Mouse (Mus musculus) hindbrain, embryonic 16.5 days (tissue): ENCODE results near the gene Usf2. TPM values are rescaled to one million over a fixed set of nuclear protein-coding genes. Genes with fewer than 3 reads are reported as not detected.
"Not testable (repeated sequence)": the region's sequence is repeated elsewhere in the genome, so short reads cannot be mapped to it uniquely, and the experiment has no call there.

ENCODE experiments used
- ATAC-seq: fragments of 200-750 bp; cut with Nextera tagmentation; 2 replicates; pipeline ENCODE4 v1.8.0; 2017; ENCODE audit warnings: moderate TSS enrichment, moderate library complexity
- H3K27ac ChIP-seq: fragments of 300-500 bp; sonication (generic); 2 replicates; pipeline ENCODE4 v1.5.1; 2014; ENCODE audit warnings: low read depth, mild to moderate bottlenecking, control low read depth, low read length, moderate library complexity
- H3K27me3 ChIP-seq: fragments of 300-500 bp; sonication (generic); replicated peaks from 2 replicates; pipeline ENCODE4 v1.6.1; 2014; ENCODE audit warnings: low read length; ENCODE audit not compliant: control insufficient read depth, insufficient read depth
- H3K36me3 ChIP-seq: fragments of 300-500 bp; sonication (generic); 2 replicates; pipeline ENCODE4 v1.6.1; 2014; ENCODE audit warnings: mild to moderate bottlenecking, low read length, moderate library complexity, mixed read lengths; ENCODE audit not compliant: control insufficient read depth, insufficient read depth
- H3K4me1 ChIP-seq: fragments of 300-500 bp; sonication (generic); 2 replicates; pipeline ENCODE4 v1.6.1; 2014; ENCODE audit warnings: low read depth, low read length; ENCODE audit not compliant: control insufficient read depth, insufficient read depth
- H3K4me2 ChIP-seq: fragments of 300-500 bp; sonication (generic); 2 replicates; pipeline ENCODE4 v1.6.1; 2014; ENCODE audit warnings: mild to moderate bottlenecking, low read length, control low read depth, moderate library complexity
- H3K4me3 ChIP-seq: fragments of 300-500 bp; sonication (generic); 2 replicates; pipeline ENCODE4 v1.5.1; 2014; ENCODE audit warnings: mild to moderate bottlenecking, low read length, control low read depth, moderate library complexity
- H3K9ac ChIP-seq: fragments of 300-500 bp; sonication (generic); 2 replicates; pipeline ENCODE4 v1.6.1; 2014; ENCODE audit warnings: low read depth, mild to moderate bottlenecking, control low read depth, low read length, moderate library complexity
- H3K9me3 ChIP-seq: fragments of 300-500 bp; sonication (generic); 2 replicates; pipeline ENCODE4 v1.6.1; 2014; ENCODE audit warnings: mild to moderate bottlenecking, low read length, moderate library complexity; ENCODE audit not compliant: control insufficient read depth
- WGBS: fragments of 180-500 bp; shearing (Covaris S2); extraction: QIAGEN DNeasy Blood & Tissue Kit; methylation state at CpG from one replicate; pipeline ENCODE4 v1.1.7; 2014; 5-methylcytosine and 5-hydroxymethylcytosine counted together
- polyA plus RNA-seq: library from polyadenylated mRNA; unstranded; fragments of >200 nt; fragmentation: Nextera tagmentation; extraction: Ambion mirVana; gene quantifications from 2 replicates; pipeline ENCODE4 v1.2.1, GENCODE M21; 2015

Usf2 gene
- polyA plus RNA-seq, 1 experiment from 2014 or later, result 25.7 TPM

DNA sequence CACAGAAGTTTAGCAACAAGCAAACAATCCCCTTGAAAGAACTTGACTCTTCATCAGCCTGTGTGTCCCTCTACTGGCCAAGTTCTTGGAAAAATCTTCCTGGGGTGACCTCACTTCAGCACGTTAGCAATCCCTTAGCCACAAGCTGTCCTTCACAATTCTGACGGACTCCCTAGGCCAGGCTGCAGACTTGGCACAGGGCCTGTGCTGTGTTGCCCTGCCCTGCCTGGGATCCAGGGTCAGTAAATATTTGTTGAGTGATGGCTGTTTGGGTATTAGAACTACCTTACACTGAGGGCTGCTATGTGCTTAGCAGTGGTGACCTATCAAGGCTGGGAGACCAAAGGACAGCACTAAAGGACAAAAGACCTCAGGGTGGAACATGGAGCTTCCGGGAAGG lies 2.6 kb downstream of the Usf2 start:
- Histone ChIP-seq H3K27ac (no peak overlapping the region), H3K27me3 (no peaks in the 10 kb centered on the region), H3K4me3 (no peak overlapping the region), H3K36me3 (peaks cover 21% of the 10 kb centered on the region), H3K9ac (no peak overlapping the region), H3K9me3 (no peaks in the 10 kb centered on the region), H3K4me1 (peaks cover 18% of the 10 kb centered on the region), H3K4me2 (no peak overlapping the region)
- WGBS, result 82% methylated on average over 3 of the region's 3 CpGs
- ATAC-seq, result no peak

DNA sequence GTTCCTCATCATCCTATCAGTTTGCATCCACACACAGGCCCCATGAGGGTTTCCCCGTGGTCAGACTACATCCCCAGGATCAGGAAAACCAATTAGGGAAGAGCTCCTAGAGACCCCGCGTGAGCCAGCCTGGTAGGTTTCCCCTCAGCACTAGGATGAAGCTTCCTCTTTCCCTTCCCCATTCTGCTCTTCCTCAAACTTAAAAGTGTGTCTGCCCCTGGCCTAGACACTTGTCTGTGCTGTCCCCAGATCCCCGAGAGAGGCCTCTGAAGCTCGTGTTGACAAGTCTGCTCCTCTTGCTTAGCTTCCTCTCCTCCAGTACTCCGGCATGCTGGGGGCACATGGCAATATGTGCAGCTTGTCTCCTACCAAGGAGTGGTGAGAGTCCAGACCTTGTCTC lies 3.1 kb downstream of the Usf2 start:
- Histone ChIP-seq H3K4me3 (no peak overlapping the region), H3K4me2 (no peak overlapping the region), H3K4me1 (peaks cover 17% of the 10 kb centered on the region), H3K27ac (no peak overlapping the region), H3K9ac (no peak overlapping the region), H3K27me3 (no peaks in the 10 kb centered on the region), H3K9me3 (no peaks in the 10 kb centered on the region), H3K36me3 (peaks cover 21% of the 10 kb centered on the region)
- 90% methylated on average over 6 of the region's 6 CpGs for WGBS
- no peak for ATAC-seq

- Histone ChIP-seq H3K27me3 (no peaks in the 10 kb centered on the region), H3K9ac (no peak overlapping the region), H3K4me3 (no peak overlapping the region), H3K4me1 (peaks cover 9% of the 10 kb centered on the region), H3K4me2 (no peak overlapping the region), H3K36me3 (peaks cover 21% of the 10 kb centered on the region), H3K9me3 (no peaks in the 10 kb centered on the region), H3K27ac (no peak overlapping the region)
- no peak for ATAC-seq
- WGBS, result 95% methylated on average over 16 of the region's 16 CpGs
Measured at GRCm38 (mm10) chr7:30952441-30953265, 4.0 kb downstream of the Usf2 start.

GRCm38 (mm10) chr7:30949902-30950301 lies 6.7 kb downstream of the Usf2 start:
- ATAC-seq, H3K4me3 ChIP-seq, H3K9me3 ChIP-seq, H3K27ac ChIP-seq, H3K4me2 ChIP-seq, H3K27me3 ChIP-seq, H3K4me1 ChIP-seq, H3K9ac ChIP-seq: not testable (repeated sequence)
- 89% methylated on average over 3 of the region's 3 CpGs for WGBS
- peaks cover 26% of the 10 kb centered on the region for H3K36me3 ChIP-seq

DNA sequence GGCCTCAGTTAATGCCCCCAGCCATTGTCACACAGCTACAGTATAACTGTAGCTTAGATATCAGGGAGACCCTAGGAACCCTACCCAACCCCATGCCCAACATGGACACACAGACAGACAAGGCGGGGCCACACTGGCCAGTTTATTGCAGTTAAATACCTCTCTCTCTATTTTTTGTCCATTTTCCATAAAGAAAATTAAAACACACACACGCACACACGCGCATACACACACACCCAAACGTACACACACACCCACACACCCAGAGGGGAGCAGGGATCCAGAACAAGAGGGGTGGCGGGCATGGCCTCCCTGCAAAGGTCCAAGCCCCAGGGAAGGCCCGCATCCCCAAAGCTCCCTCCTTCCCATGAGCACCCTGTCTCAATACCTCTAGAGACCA lies 10.7 kb downstream of the Usf2 start:
- WGBS, result 96% methylated on average over 7 of the region's 7 CpGs
- Histone ChIP-seq H3K27ac (no peak overlapping the region), H3K9me3 (no peaks in the 10 kb centered on the region), H3K27me3 (no peaks in the 10 kb centered on the region), H3K36me3 (peaks cover 6% of the 10 kb centered on the region; the same call in 1 of the 2 replicates), H3K4me2 (no peak overlapping the region), H3K4me1 (no peaks in the 10 kb centered on the region), H3K4me3 (no peak overlapping the region), H3K9ac (no peak overlapping the region)
- ATAC-seq, result no peak

- not testable (repeated sequence) for H3K27ac ChIP-seq, H3K9me3 ChIP-seq, H3K9ac ChIP-seq, H3K4me2 ChIP-seq, H3K36me3 ChIP-seq, H3K4me1 ChIP-seq, H3K27me3 ChIP-seq, H3K4me3 ChIP-seq, ATAC-seq
- 86% methylated on average over 7 of the region's 7 CpGs for WGBS
Measured at GRCm38 (mm10) chr7:30945466-30945865, 11.1 kb downstream of the Usf2 start.

DNA sequence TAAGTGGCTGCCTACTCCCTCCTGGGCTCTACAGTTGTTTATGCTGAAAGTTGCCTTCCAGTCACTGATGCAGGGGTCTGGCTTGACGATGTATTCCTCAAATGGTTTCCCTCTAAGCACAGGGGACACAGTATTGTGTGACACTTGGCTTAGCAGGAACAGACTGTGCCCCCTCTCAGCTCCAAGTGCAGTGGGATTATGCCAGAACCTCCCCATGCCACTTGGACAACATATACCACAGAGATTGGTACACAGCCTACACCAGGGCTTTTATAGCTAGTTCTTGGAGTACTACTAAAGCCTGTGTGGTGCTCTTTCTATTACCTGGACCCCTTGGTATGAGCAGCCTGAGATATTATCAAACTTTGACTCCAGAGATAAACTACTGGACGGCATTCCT lies 11.9 kb downstream of the Usf2 start:
- not testable (repeated sequence) for H3K36me3 ChIP-seq, H3K9me3 ChIP-seq, H3K27ac ChIP-seq, H3K4me2 ChIP-seq, H3K4me3 ChIP-seq, H3K27me3 ChIP-seq, H3K9ac ChIP-seq, H3K4me1 ChIP-seq
- ATAC-seq, result 0 out of 2 replicates have a peak, but pooled peaks have one; percentile 6
- 68% methylated on average over 2 of the region's 2 CpGs for WGBS

GRCm38 (mm10) chr7:30943909-30944635 lies 12.5 kb downstream of the Usf2 start, which contains the start of gene Hamp:
Gene Hamp, minus strand, starts transcription at chr7:30944032.
- Histone ChIP-seq H3K4me3 (no peak within 1 kb of the TSS), H3K9ac (no peak within 1 kb of the TSS), H3K9me3 (no peaks in the 10 kb centered on the region), H3K27ac (no peak within 1 kb of the TSS), H3K36me3 (peaks cover 6% of the 10 kb centered on the region; the same call in 1 of the 2 replicates), H3K4me1 (no peaks in the 10 kb centered on the region), H3K4me2 (no peak within 1 kb of the TSS), H3K27me3 (no peaks in the 10 kb centered on the region)
- 70% methylated on average over 9 of the region's 9 CpGs for WGBS
- ATAC-seq, result peak; percentile 27; the same call in 1 of the 2 replicates

- not testable (repeated sequence) for H3K27ac ChIP-seq, ATAC-seq, H3K27me3 ChIP-seq, H3K9ac ChIP-seq, H3K9me3 ChIP-seq, H3K36me3 ChIP-seq, H3K4me1 ChIP-seq, H3K4me3 ChIP-seq, H3K4me2 ChIP-seq
- 54% methylated on average over 3 of the region's 3 CpGs for WGBS
Measured at GRCm38 (mm10) chr7:30942365-30942764, 14.2 kb downstream of the Usf2 start.
